Mouse (Mus musculus): ENCODE data around the gene Kcnq4.

The Kcnq4 gene

GRCm38 (mm10) chr4:120747941-120748866, at the start of gene Kcnq4:
Gene Kcnq4 (minus strand): TSS chr4:120748612.
- no peak for DNase-seq (ENCODE audit: low read depth)

- no peak for DNase-seq (ENCODE audit: low read depth)
Measured at GRCm38 (mm10) chr4:120796687-120797086, 48.3 kb upstream of the Kcnq4 start.

GRCm38 (mm10) chr4:120795646-120796045, 47.2 kb upstream of the Kcnq4 start:
- no peak for DNase-seq (ENCODE audit: low read depth)

- DNase-seq (ENCODE audit: low read depth): no peak
Measured at GRCm38 (mm10) chr4:120792918-120793317, 44.5 kb upstream of the Kcnq4 start.

- no peak for DNase-seq (ENCODE audit: low read depth)
Measured at GRCm38 (mm10) chr4:120790027-120790426, 41.6 kb upstream of the Kcnq4 start.

DNA sequence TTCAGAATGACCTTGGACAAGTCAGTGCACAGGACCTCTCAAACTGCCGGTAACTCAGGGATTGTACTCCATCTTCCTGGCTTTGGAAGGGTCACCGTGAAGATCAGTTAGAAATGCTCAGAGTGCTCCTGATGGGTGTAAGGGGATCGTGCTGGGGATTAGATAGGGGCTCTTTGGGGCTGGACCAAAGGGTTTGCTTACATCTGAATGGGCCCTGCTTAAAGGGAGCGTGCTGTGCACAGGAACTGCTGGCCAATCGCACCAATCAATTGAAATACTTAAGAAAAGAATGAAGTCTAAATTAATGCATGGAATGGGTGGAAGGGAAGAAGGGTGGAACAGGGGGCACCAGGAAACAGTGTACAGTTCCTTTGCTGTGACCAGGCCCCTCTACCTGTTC, 7.4 kb upstream of the Kcnq4 start:
- DNase-seq (ENCODE audit: low read depth): no peak

- peak; percentile 85 for DNase-seq (ENCODE audit: low read depth)
Measured at GRCm38 (mm10) chr4:120755299-120755698, 6.9 kb upstream of the Kcnq4 start.

DNA sequence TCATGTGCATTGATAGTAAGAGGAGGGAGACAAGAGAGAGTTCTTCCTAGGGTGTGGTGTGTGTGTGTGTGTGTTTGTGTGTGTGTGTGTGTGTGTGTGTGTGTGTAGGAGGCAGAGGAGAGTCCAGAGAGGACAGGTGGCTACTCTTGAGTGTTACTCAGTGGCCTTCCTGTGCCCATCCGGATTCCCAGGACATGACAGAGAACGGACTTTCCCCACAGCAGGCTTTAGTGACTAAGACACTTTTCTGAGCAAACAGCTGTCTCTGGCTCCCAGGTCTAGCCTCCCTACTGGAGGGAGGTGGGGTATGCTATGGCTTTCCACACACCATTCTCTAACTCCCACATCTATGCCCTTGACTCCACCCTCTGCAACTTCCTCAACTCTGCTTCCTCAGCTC, 1.2 kb upstream of the Kcnq4 start:
- DNase-seq (ENCODE audit: low read depth): no peak

DNA sequence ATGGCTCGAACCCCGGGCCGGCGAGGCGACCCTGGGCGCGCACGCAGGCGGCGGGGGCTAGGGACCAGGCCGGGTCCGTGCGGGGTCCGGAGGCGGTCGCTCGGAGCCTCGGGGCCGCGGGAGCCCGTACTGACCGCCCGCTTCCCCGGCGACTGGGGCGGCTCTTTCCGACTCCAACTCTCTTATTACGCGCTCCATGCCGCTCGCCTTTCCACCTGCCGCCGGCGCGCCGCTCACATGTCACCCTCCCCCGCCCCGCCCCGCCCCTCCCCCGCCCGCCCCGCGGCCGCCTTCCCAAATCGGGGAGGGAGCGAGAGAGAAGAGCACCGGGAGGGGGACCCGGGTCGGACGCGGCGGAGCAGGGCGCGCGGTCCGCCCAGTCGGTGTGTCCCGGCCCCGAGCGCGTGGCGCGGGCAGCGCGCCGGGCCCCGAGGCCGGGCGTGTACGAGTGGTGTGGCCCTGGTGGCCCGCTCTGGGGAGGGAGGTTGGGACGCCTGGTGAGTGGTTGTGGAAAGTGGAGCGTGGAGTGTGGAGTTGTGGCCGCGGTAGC, 1.1 kb downstream of the Kcnq4 start:
- DNase-seq (ENCODE audit: low read depth): no peak

DNA sequence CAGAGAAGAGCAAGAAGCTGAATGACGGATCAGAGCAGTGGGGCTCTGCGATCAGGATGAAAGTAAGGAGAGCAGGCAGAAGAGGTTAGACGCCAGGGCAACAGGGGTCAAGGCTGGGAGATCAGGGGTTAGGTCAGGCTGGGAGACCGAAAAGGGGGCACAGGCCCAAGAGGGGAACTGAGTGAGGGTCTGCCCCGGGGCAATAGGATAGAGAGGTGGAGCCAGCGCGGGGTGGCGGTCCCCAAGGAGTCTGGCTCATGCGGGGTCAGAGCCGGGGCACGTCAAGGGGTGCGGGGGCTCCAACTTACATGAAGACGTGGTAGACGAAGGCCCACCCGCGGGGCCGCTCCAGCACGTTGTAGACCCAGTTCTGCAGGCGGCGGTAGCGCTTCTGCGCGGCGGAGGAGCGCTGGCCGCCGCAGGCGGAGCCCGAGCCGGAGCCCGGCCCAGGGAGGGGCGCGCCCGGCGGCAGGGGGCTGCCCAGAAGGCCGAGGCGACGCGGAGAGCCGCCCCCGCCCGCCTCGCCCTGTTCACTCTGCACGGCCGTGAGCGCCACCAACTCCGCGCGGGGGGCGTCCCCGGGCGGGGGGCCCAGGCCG, 1.8 kb downstream of the Kcnq4 start:
- DNase-seq (ENCODE audit: low read depth): no peak

GRCm38 (mm10) chr4:120745731-120746551, 2.5 kb downstream of the Kcnq4 start:
- peak; percentile 17 for DNase-seq (ENCODE audit: low read depth)

GRCm38 (mm10) chr4:120743636-120744035, 4.8 kb downstream of the Kcnq4 start:
- DNase-seq (ENCODE audit: low read depth): no peak

GRCm38 (mm10) chr4:120741303-120741702, 7.1 kb downstream of the Kcnq4 start:
- no peak for DNase-seq (ENCODE audit: low read depth)

DNA sequence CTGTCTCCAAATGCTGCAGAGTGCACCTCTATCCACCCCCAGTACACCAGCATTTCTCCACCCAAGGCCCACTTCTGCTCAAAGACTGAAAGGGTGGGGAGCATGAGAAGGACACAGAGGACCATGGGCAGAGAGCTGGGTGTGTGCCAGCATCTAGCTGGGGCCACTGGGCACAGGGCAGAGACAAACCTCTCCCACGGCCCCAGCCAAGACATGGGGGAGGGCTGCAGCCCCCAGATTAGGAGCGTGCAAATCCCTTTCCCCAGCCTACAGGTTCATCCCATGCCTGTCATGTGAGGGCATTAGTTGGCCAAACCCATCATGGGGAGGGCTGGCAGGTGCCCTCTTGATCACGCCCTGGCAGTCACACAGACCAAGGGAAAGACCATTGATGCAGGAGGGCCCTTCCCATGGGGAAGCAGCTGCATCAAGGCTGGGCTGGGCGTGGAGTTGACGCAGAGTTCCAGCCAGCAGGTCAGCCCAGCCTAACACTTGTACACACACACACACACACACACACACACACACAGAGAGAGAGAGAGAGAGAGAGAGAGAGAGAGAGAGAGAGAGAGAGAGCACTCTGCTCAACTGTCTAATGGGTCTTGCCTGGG, 14.3 kb downstream of the Kcnq4 start:
- no peak for DNase-seq (ENCODE audit: low read depth)

DNA sequence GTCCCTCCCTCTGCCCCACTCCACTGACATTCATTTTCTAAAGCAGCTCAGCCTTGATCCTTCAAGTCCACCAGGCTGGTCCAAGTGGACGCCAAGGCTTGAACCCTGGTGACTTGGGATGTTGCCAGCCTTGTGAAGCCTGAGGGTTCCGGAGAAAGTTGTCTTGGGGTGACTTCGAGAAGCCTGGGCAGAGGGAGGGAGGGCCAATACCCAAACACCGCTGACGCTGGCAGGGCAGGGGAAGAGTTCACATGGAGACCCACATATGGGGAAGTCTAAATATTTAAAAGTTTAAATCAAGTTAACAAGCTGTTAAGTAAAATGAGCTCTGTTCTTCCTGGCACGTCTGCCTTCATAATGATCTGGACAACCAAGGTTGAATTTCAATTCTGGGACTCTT, 15.7 kb downstream of the Kcnq4 start:
- DNase-seq (ENCODE audit: low read depth): no peak

- no peak for DNase-seq (ENCODE audit: low read depth)
Measured at GRCm38 (mm10) chr4:120731030-120731644, 17.3 kb downstream of the Kcnq4 start.

GRCm38 (mm10) chr4:120730574-120730973, 17.8 kb downstream of the Kcnq4 start:
- no peak for DNase-seq (ENCODE audit: low read depth)

DNA sequence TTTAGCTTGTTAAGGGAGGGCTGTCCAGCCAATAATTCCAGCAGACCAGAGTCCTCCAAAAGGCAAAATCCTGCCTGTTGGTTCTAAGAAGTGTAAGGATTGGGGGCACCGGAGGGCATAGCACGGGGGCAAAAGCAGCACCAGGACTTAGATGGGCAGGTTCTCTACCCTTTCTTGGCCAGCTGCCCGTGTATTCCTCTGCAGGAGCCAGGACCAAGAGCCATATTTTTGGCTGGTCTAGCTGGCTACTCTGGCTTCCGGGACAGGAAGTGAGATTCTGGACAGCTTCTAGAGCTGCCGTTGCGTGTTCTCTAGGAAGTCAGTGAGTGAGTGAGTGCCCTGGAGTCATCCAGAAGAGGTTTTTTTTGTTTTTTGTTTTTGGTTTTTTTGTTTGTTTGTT, 18.3 kb downstream of the Kcnq4 start:
- DNase-seq (ENCODE audit: low read depth): peak; percentile 45

DNA sequence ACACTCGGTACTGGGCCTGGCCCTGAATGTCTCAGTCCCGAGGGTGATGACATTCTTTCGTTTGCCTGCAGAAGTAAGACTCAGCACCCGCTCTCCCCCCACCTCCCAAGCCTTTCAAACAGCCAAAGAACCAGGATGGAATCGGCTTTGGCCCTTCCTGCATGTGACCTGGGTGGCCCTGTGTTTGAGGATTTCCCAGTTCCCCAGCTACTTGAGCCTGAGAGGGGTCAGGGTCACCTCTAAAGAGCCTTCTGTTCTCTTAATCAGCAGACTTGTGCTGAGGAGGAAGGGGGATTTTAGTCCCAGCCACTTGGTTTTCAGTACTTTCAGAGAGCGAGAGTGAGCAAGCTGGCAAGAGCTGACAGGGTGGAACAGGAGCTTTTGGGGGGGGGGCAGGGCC, 19.0 kb downstream of the Kcnq4 start:
- no peak for DNase-seq (ENCODE audit: low read depth)

- no peak for DNase-seq (ENCODE audit: low read depth)
Measured at GRCm38 (mm10) chr4:120727842-120728241, 20.6 kb downstream of the Kcnq4 start.

DNA sequence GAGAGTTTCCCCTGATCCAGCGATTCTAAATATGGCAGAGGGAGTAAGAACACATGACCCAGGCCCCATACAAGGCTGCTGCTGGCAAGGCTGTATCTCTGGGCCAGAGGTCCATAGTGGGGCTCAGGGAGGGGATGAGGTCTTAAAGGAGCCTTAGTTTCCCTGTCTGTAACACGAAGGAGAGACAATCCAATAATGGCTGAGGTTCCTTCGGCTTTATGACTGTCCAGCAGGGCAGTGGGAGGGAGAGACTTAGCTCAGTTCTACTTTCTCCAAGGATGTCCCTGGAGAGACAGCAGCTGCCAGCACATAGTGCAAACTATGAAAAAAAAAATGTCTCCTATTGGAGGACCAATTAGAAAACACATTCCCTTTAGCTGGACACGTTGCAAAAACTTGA, 22.2 kb downstream of the Kcnq4 start:
- peak; percentile 76 for DNase-seq (ENCODE audit: low read depth)

Data from NIH3T3 (cell line).